Mouse (Mus musculus): ENCODE measurements around the gene Prkar1a.

GRCm38 (mm10) chr11:109667371-109667770, 18.2 kb downstream of the Prkar1a start:
- TF ChIP-seq POLR2A (IDR thresholded peaks at IDR 0.05; ENCODE audit: insufficient read depth, low read depth, low read length) (no peak), CTCF (IDR thresholded peaks at IDR 0.05) (no peak)
